Mouse (Mus musculus) forebrain, embryonic 14.5 days (tissue): ENCODE results near the gene Slc15a1. TPM values are rescaled to one million over a fixed set of nuclear protein-coding genes. Genes with fewer than 3 reads are reported as not detected.

ENCODE experiments used
- ATAC-seq: fragments of 200-750 bp; cut with Nextera tagmentation; 2 replicates; pipeline ENCODE4 v1.8.0; 2017; ENCODE audit warnings: mild to moderate bottlenecking, moderate library complexity
- DNase-seq: peaks from one replicate; pipeline ENCODE4 v3.0.0-alpha.2; 2015; ENCODE audit warnings: low spot score
- H3K27ac ChIP-seq: fragments of 300-500 bp; sonication (generic); 2 replicates; pipeline ENCODE4 v1.5.1; 2014; ENCODE audit warnings: low read depth, mild to moderate bottlenecking, control low read depth, low read length, moderate library complexity
- H3K27me3 ChIP-seq: fragments of 300-500 bp; sonication (generic); replicated peaks from 2 replicates; pipeline ENCODE4 v1.6.1; 2014; ENCODE audit warnings: low read length, control low read depth, mixed read lengths; ENCODE audit not compliant: control insufficient read depth, insufficient read depth
- H3K36me3 ChIP-seq: fragments of 300-500 bp; sonication (generic); 2 replicates; pipeline ENCODE4 v1.6.1; 2014; ENCODE audit warnings: low read length, control low read depth; ENCODE audit not compliant: control insufficient read depth, insufficient read depth
- H3K4me1 ChIP-seq: fragments of 300-500 bp; sonication (generic); 2 replicates; pipeline ENCODE4 v1.6.1; 2014; ENCODE audit warnings: antibody characterized with exemption, low read length, control low read depth; ENCODE audit not compliant: control insufficient read depth, insufficient read depth
- H3K4me2 ChIP-seq: fragments of 300-500 bp; sonication (generic); 2 replicates; pipeline ENCODE4 v1.6.1; 2014; ENCODE audit warnings: mild to moderate bottlenecking, control low read depth, low read length
- H3K4me3 ChIP-seq: fragments of 300-500 bp; sonication (generic); 2 replicates; pipeline ENCODE4 v1.5.1; 2014; ENCODE audit warnings: low read depth, low read length, control low read depth
- H3K9ac ChIP-seq: fragments of 300-500 bp; sonication (generic); 2 replicates; pipeline ENCODE4 v1.6.1; 2014; ENCODE audit warnings: mild to moderate bottlenecking, low read length, control low read depth, moderate library complexity
- H3K9me3 ChIP-seq: fragments of 300-500 bp; sonication (generic); replicated peaks from 2 replicates; pipeline ENCODE4 v1.6.1; 2016; ENCODE audit warnings: low read length, control low read depth, mixed read lengths; ENCODE audit not compliant: control insufficient read depth
- WGBS: fragments of 180-500 bp; shearing (Covaris S2); extraction: QIAGEN DNeasy Blood & Tissue Kit; methylation state at CpG from one replicate; pipeline ENCODE4 v1.1.7; 2014; 5-methylcytosine and 5-hydroxymethylcytosine counted together
- polyA plus RNA-seq: library from polyadenylated mRNA; unstranded; fragments of >200 nt; fragmentation: Nextera tagmentation; extraction: Ambion mirVana; gene quantifications from 2 replicates; pipeline ENCODE4 v1.2.1, GENCODE M21; 2014

The Slc15a1 gene
- polyA plus RNA-seq, 1 experiment from 2014 or later, result not detected

GRCm38 (mm10) chr14:121464318-121464717 is 40.7 kb downstream of the Slc15a1 start:
- ATAC-seq (no peak), DNase-seq (no peak)
- H3K9me3 ChIP-seq, result no peaks in the 10 kb centered on the region
- H3K4me2 ChIP-seq, result no peak overlapping the region
- WGBS, result 93% methylated on average over 2 of the region's 2 CpGs
- no peaks in the 10 kb centered on the region for H3K36me3 ChIP-seq
- H3K4me1 ChIP-seq, result no peaks in the 10 kb centered on the region
- no peaks in the 10 kb centered on the region for H3K27me3 ChIP-seq
- no peak overlapping the region for H3K4me3 ChIP-seq
- H3K9ac ChIP-seq, result no peak overlapping the region
- no peak overlapping the region for H3K27ac ChIP-seq

- DNase-seq (no peak), ATAC-seq (no peak)
- H3K36me3 ChIP-seq, result no peaks in the 10 kb centered on the region
- 39% methylated on average over 5 of the region's 5 CpGs for WGBS
- H3K4me3 ChIP-seq, result no peak overlapping the region
- no peak overlapping the region for H3K9ac ChIP-seq
- no peaks in the 10 kb centered on the region for H3K27me3 ChIP-seq
- H3K27ac ChIP-seq, result no peak overlapping the region
- H3K4me2 ChIP-seq, result no peak overlapping the region
- H3K4me1 ChIP-seq, result no peaks in the 10 kb centered on the region
- H3K9me3 ChIP-seq, result no peaks in the 10 kb centered on the region
These were observed 42.3 kb downstream of the Slc15a1 start for GRCm38 (mm10) chr14:121462756-121463155.

- Histone ChIP-seq H3K4me1 (no peaks in the 10 kb centered on the region), H3K36me3 (no peaks in the 10 kb centered on the region), H3K27ac (no peak overlapping the region), H3K4me2 (no peak overlapping the region), H3K9me3 (no peaks in the 10 kb centered on the region), H3K27me3 (no peaks in the 10 kb centered on the region), H3K9ac (no peak overlapping the region), H3K4me3 (no peak overlapping the region)
- DNase-seq (no peak), ATAC-seq (no peak)
- WGBS, result 78% methylated on average over 3 of the region's 3 CpGs
These were observed 44.1 kb downstream of the Slc15a1 start for GRCm38 (mm10) chr14:121460966-121461365.

- H3K36me3 ChIP-seq, result no peaks in the 10 kb centered on the region
- 89% methylated on average over 1 of the region's 1 CpGs for WGBS
- DNase-seq, result no peak
- no peak overlapping the region for H3K9ac ChIP-seq
- no peak for ATAC-seq
- no peaks in the 10 kb centered on the region for H3K27me3 ChIP-seq
- no peak overlapping the region for H3K27ac ChIP-seq
- H3K4me1 ChIP-seq, result no peaks in the 10 kb centered on the region
- peaks cover 3% of the 10 kb centered on the region; the same call in 1 of the 2 replicates for H3K9me3 ChIP-seq
- no peak overlapping the region for H3K4me2 ChIP-seq
- no peak overlapping the region for H3K4me3 ChIP-seq
These were observed 46.5 kb downstream of the Slc15a1 start for GRCm38 (mm10) chr14:121458521-121458920.

DNA sequence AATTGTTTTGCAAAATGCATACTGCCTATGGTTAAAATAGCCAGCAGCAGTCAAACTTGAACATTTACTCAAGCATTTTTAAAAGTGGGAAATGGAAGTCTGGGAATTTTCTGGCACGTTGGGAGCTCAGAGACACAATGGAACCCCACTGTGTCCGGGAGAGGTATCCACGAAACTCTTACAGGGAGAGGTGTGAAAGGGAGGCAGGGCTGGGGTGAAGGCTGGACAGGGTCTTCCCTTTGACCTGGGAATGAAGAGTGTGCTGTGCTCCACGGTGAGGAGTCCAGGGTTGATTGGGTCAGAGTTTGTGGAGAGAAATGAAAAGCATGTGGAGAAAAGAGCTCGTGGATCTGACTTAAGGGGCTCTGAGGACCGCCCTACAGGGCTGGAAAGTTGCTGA is 47.5 kb downstream of the Slc15a1 start:
- Histone ChIP-seq H3K4me3 (no peak overlapping the region), H3K9me3 (peaks cover 3% of the 10 kb centered on the region; the same call in 1 of the 2 replicates), H3K27me3 (no peaks in the 10 kb centered on the region), H3K36me3 (no peaks in the 10 kb centered on the region), H3K27ac (no peak overlapping the region), H3K4me2 (no peak overlapping the region), H3K4me1 (no peaks in the 10 kb centered on the region), H3K9ac (no peak overlapping the region)
- WGBS, result 65% methylated on average over 6 of the region's 6 CpGs
- ATAC-seq, result no peak
- DNase-seq, result no peak

- H3K27me3 ChIP-seq, result no peaks in the 10 kb centered on the region
- no peak for ATAC-seq
- no peaks in the 10 kb centered on the region for H3K4me1 ChIP-seq
- H3K27ac ChIP-seq, result no peak overlapping the region
- H3K9me3 ChIP-seq, result peaks cover 3% of the 10 kb centered on the region; the same call in 1 of the 2 replicates
- H3K4me2 ChIP-seq, result no peak overlapping the region
- DNase-seq, result no peak
- no peak overlapping the region for H3K4me3 ChIP-seq
- 86% methylated on average over 11 of the region's 11 CpGs for WGBS
- no peaks in the 10 kb centered on the region for H3K36me3 ChIP-seq
- H3K9ac ChIP-seq, result no peak overlapping the region
These were observed 48.4 kb downstream of the Slc15a1 start for GRCm38 (mm10) chr14:121456416-121457285.

DNA sequence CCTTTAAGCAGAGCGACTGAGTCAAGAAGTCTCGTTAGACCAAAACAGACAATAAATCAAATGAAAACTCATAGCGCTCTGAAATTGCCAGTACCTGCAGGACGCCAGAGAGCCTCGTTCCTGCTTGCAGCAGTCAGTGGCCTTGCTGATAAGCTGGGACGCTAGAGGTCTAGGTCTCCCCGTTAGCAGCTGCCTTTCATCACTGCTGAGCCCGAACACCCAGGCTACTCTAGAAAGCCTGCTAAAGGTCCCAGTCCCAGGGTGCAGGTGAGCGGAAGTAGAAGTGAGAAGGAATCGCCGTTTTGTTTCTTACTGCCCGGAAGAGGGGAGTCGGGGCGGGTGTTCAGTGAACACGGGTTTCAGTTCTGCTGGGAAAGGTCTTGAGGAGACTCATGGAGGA is 49.1 kb downstream of the Slc15a1 start:
- 84% methylated on average over 15 of the region's 15 CpGs for WGBS
- no peak for DNase-seq

GRCm38 (mm10) chr14:121455527-121455926 is 49.5 kb downstream of the Slc15a1 start:
- Histone ChIP-seq H3K27ac (no peak overlapping the region), H3K4me3 (no peak overlapping the region), H3K9me3 (peaks cover 3% of the 10 kb centered on the region; the same call in 1 of the 2 replicates), H3K36me3 (no peaks in the 10 kb centered on the region), H3K27me3 (no peaks in the 10 kb centered on the region), H3K4me1 (no peaks in the 10 kb centered on the region), H3K4me2 (no peak overlapping the region), H3K9ac (no peak overlapping the region)
- ATAC-seq, result peak; percentile 7; the same call in 1 of the 2 replicates
- peak; percentile 68 for DNase-seq
- 8% methylated on average over 6 of the region's 6 CpGs for WGBS

More for the DNA sequence above, 49.1 kb downstream of the Slc15a1 start:
- Histone ChIP-seq H3K27me3 (no peaks in the 10 kb centered on the region), H3K4me2 (no peak overlapping the region), H3K9ac (no peak overlapping the region), H3K4me1 (no peaks in the 10 kb centered on the region), H3K27ac (no peak overlapping the region), H3K36me3 (no peaks in the 10 kb centered on the region), H3K9me3 (peaks cover 3% of the 10 kb centered on the region; the same call in 1 of the 2 replicates), H3K4me3 (no peak overlapping the region)
- ATAC-seq, result no peak

DNA sequence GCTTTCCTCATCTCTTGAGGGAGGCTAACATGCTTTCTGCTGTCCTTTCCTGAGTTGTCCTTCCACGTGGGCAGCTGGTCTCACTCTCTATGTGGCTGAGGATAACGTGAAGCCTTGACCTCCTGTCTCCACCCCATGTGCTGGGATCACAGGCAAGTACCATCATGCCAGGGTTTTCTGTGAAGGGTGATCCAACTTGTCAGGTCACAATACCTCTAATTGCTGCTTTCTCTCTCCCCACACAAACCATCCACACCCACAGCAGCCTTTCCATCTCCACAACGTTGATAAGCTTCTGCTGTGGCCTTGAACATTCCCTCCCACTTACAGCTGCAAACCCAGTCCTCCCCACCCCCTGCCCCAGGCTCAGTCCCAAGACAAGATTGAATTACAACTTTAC is 51.9 kb downstream of the Slc15a1 start:
- no peaks in the 10 kb centered on the region for H3K36me3 ChIP-seq
- peaks cover 3% of the 10 kb centered on the region; the same call in 1 of the 2 replicates for H3K9me3 ChIP-seq
- H3K27me3 ChIP-seq, result no peaks in the 10 kb centered on the region
- WGBS, result 72% methylated on average over 3 of the region's 3 CpGs
- H3K4me3 ChIP-seq, result no peak overlapping the region
- no peaks in the 10 kb centered on the region for H3K4me1 ChIP-seq
- ATAC-seq (no peak), DNase-seq (no peak)
- no peak overlapping the region for H3K4me2 ChIP-seq
- H3K9ac ChIP-seq, result no peak overlapping the region
- H3K27ac ChIP-seq, result no peak overlapping the region
